Mouse (Mus musculus): ENCODE data around the gene Col26a1. TPM values are rescaled to one million over a fixed set of nuclear protein-coding genes. Genes with fewer than 3 reads are reported as not detected.

The Col26a1 gene
- polyA plus RNA-seq, 1 experiment, result 0.16 TPM

DNA sequence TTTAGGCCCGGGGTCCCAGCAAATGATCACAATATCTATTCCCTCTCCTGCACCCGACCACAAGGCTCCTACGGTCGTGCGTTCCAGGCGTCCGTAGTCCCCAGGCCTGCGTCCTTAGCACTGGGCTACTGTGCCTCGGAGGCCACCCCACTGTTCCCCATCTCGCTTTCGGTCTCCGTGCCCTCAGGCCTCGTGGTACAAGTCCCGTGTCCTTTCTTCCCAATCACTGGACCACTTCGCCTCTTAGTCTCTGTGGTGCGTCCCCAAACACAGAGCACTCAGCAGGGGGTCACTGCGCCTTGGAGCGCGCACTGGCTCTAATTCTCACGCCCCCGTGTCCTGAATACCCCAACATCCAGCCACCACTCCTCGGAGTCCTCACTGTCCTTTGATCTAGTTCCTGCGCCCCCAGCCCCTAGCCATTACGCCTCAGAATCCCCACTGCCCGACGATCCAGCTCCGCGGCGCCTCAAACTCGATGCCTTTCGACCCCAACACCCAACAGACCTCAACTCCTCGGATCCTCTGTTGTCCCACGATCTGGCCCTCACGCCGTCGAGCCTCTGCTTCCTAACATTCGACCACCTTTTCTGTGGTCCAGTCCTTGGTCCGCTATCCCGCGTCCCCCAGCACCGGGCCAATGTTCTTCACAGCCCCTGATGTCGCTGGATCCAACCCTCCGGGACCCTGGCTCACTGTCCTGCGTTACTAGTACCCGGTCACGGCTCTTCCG is 788 bp downstream of the Col26a1 start:
- no peak for DNase-seq (ENCODE audit: low read depth, low spot score)
- WGBS, result 8% methylated on average over 47 of the region's 47 CpGs

DNA sequence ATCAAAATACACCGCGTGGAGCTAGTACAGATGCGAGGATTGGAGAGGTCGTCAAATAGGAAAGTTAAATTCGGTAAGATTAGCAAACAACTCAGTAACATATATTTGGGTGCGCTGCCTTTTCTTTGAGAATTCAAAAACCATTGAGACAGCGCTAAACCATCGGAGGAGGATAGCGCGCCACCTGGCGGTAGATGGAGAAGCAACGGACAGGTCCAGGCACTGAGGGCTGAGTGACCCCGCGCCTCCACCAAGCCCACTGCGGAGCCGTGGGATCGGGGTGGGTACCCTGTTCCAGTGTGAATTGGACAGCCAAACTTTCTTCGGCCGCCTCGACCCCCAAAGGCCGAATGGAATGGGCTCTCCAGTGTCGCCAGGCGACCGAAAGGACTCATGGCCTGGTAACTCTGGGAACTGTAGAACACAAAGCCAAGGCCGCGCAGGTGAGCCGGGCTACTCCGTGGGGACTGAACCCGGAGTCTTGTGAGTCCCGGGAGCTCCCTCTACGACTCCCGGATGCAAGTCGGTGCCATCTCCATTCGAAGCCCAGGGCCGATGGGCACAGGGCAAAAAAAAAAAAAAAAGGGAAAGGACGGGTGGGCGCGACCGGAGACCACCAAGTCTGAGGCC is 1.5 kb downstream of the Col26a1 start:
- WGBS, result 6% methylated on average over 39 of the region's 39 CpGs

GRCm38 (mm10) chr5:136880101-136880500 is 2.9 kb downstream of the Col26a1 start:
- DNase-seq (ENCODE audit: low read depth, low spot score), result no peak
- WGBS, result 75% methylated on average over 8 of the region's 8 CpGs

More for the DNA sequence above, 1.5 kb downstream of the Col26a1 start:
- DNase-seq (ENCODE audit: low read depth, low spot score), result peak; percentile 27

DNA sequence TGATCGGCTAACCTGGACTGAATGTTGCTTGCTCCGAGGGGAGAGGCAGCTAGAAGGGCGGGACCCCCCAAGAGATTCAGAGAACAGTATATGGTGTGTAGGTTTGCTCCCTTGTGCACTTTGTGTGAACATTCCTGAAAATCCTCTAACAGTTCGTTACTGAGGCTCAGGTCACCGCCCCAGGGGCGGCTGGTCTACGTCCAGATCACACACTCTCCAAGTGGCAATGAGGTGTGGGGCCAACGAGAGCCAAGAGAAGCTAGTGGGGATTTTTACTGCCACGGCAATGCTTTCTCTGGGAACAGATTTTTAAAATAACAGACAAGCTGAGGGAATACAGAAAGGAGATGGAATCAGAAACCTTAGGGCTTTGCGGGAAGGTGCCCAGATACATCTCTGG is 8.7 kb downstream of the Col26a1 start:
- 60% methylated on average over 10 of the region's 10 CpGs for WGBS
- no peak for DNase-seq (ENCODE audit: low read depth, low spot score)

DNA sequence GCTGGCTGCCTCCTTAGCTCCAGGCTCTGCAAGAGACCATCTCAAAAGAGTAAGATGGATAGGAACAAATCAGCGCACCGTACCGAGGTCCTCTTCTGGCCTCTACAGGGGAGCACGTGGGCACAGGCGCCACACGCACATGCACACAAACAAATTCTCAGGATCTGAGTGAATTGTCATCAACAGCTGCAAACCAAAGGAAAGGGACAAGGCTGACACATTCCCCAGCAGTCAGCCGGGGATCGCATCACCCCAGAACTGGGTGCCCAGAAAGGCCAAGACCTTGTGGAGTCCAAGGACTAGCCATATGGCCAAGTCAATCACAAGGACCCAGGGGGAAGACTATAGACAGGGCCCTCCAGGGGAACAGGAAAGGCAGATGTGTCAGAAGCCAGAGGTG is 10.6 kb downstream of the Col26a1 start:
- WGBS, result 81% methylated on average over 8 of the region's 8 CpGs
- no peak for DNase-seq (ENCODE audit: low read depth, low spot score)

DNA sequence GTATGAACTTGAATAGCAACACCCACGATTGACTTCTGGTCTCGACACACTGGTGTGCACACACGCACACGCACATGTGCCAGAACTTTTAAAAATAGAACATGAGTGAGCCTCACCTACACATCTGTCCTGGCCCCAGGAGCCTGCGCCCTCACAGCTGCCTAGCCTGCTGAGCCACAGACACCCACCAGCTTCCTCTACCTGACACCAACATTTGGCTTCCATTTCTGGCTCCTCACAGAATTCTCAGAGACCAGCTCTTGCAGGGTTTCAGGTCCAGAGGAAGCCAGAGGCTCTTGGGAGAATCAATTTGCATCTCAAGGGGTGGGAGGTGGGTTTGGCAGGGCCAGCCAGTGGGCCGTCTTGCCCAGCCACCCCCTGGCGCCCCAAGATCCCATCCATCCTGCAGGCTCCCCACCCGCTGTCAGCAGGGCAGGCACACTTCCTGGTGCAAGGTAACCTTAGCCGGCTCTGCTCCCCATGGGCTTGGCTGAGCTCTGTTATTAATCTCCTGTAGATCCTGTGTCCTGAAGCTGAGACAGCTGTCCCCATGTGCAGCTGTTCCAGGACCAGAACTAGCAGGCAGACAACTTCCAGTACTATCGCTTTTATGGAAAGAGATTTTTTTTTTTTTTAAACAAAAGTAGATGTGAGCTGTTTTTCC is 13.4 kb downstream of the Col26a1 start:
- no peak for DNase-seq (ENCODE audit: low read depth, low spot score)
- WGBS, result 53% methylated on average over 10 of the region's 10 CpGs

- no peak for DNase-seq (ENCODE audit: low read depth, low spot score)
- WGBS, result 79% methylated on average over 5 of the region's 5 CpGs
Measured at GRCm38 (mm10) chr5:136867706-136868105, 15.3 kb downstream of the Col26a1 start.

DNA sequence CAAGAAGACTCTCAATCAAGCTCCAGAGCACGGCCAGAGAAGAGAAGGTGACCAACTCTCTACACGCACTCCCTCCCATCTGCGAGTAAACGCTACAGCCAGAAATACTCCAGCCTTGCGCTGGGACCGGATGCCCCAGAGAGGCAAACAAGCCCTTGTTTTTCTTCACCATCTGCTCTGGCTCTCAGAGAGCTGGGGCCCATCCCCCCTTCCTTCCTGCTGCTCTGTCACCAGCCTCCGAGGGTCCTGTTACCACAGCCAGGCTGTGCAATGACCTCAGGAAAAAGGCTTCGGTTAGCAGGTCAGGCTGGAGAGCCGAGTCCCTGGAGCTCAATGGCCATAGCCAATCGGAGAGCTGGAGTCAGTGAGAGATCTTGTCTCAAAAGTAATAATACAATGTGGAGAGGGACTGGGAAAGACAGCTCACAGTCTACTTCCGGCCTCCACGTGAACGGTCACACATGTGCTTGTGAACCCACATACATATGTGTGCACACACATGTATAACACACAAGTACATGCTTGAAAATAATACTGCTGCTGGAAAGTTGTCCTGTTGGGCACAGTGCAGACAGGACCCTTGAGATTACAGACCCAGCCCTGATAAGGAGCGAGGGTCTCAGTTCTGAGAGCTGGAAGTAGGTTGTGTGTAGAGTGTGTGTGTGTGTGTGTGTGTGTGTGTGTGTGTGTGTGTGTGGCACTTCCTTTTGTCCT is 18.9 kb downstream of the Col26a1 start:
- 27% methylated on average over 14 of the region's 14 CpGs for WGBS
- no peak for DNase-seq (ENCODE audit: low read depth, low spot score)

DNA sequence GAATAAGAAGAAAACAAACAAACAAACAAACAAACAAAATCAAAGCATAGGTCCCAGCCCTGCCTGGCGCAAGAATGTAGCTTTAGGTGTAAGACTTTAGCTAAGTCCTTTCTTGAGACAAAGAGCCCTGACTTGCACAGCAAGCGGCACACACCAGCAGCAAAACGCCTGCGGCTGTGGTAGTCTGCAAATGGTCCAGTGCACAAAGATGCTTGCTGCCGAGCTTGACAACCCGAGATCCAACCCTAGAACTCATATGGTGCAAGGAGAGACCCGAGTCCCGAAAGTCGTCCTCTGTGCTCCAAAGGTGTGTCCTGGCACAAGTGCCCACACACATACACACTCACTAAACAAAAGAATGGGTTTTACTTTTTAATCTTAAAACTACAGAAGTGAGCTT is 19.7 kb downstream of the Col26a1 start:
- DNase-seq (ENCODE audit: low read depth, low spot score), result no peak
- WGBS, result 74% methylated on average over 9 of the region's 9 CpGs

DNA sequence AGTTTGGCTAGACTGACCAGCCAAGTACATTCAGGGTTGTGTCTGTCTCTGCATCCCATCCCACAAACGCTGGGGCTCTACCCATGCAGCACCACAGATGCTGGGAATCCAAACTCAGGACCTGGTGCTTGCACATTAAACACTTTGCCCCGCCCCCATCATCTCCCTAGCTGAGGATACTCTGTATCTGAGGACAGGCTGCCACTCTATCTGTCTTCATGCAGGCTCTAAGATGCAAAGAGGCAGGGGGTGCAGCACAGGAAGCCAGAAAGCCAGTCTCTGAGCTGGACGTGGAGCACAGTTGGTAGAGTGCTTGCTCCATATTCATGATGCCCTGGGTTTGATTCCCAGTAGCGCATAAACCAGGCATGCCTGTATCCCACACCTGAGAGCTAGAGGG is 20.2 kb downstream of the Col26a1 start:
- 72% methylated on average over 4 of the region's 4 CpGs for WGBS
- DNase-seq (ENCODE audit: low read depth, low spot score), result no peak

DNA sequence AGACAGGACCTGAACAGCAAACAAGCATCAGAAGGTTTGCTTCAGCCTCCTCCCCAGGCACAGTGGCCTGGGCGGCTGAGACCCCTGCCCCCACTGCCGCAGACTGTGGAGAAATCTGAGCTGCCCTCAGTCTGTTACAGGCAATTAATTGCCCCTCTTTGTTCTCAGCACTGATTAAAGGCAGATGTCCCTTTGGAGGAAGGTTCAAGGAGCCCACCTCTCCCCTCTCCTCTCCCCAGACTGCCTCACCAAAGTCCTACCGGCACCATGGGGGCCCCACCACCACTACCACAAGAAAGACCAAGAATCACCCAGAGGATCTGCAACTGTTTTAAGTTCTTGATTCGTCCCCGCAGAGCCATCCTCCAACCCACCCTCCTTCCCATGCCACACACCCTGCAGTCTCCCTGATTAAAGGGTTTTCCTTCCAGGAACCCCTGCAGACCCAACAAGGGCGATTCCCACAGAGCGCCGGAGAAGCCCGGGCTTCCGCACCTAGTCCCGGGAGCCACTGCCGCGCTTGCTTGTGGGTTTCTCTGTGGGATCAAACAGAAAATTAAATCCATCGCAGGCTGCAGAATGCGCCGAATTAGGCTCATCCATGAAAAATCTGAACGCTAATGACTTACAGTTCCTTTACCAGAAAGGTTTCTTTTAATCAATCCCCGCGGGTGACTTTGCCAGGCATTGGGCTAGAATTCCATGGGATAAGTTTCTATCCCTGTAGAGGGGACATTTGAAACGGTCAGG is 21.6 kb downstream of the Col26a1 start:
- no peak for DNase-seq (ENCODE audit: low read depth, low spot score)
- WGBS, result 40% methylated on average over 20 of the region's 20 CpGs

DNA sequence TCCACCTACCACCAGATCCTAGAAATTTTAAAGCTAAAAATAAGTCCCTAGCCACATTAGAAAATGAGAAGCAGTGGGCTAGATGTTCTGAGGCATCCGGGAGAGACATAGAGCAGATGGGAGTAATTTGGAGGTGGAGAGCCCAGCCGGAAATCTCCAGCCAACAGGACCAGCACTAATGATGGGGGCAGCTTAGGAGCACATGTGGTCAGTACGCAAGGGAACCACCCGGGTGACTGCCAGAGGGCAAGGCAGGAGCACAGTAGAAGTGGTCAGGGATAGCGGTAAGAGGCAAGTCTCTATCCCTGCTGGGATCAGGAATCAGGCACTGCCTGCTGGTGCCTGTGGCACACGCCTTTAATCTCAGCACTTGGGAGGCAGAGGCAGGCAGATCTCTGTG is 32.3 kb downstream of the Col26a1 start:
- no peak for DNase-seq (ENCODE audit: low read depth, low spot score)
- 93% methylated on average over 6 of the region's 6 CpGs for WGBS

DNA sequence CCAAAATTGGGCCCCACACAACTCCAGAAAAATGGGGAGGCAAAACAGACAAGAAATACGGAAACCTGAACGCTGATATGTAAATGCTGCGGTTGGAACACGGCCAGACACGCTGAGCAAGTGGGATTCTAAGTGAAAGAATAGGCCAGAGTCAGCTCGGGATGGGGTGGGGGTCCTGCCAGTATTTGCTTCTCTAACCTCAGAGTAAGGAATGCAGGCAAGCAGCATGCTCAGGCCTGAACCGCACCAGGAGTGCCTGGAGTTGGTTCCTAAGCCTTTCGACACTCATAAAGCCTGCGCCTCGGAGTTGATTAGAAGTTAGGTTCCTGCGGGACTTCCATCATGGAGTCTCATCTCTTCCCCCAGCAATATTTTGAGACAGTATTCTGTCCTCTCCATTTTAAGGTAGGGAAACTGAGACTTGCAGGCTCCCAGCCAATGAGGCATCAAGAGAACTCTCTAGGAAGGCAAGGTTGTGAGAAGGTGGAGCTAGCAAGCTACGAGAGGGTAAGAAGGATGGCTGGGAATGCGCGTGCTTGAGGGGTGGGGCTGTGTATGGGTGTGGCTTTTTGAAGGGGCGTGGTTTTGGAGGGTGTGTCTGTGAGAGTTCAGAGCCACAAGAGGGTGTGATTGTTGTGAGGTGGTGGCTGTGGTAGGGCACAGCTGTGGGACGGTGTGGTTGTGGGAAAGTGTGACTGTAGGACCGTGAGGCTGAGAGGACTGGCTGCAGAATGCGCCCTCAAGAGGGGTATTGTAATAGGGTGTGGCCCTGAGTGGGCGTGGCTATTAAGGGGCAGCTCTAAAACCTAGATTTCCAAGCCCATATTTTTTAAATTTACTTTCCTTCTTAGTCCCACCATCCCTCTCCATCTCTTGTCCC is 36.4 kb downstream of the Col26a1 start:
- 75% methylated on average over 19 of the region's 19 CpGs for WGBS

GRCm38 (mm10) chr5:136843930-136844329 is 39.1 kb downstream of the Col26a1 start:
- 55% methylated on average over 5 of the region's 5 CpGs for WGBS
- DNase-seq (ENCODE audit: low read depth, low spot score), result no peak

More for the DNA sequence above, 36.4 kb downstream of the Col26a1 start:
- no peak for DNase-seq (ENCODE audit: low read depth, low spot score)

GRCm38 (mm10) chr5:136840036-136840435 is 43.0 kb downstream of the Col26a1 start:
- WGBS, result 11% methylated on average over 8 of the region's 8 CpGs

GRCm38 (mm10) chr5:136833053-136833452 is 50.0 kb downstream of the Col26a1 start:
- DNase-seq (ENCODE audit: low read depth, low spot score), result no peak
- 78% methylated on average over 3 of the region's 3 CpGs for WGBS

More at GRCm38 (mm10) chr5:136840036-136840435, 43.0 kb downstream of the Col26a1 start:
- no peak for DNase-seq (ENCODE audit: low read depth, low spot score)

DNA sequence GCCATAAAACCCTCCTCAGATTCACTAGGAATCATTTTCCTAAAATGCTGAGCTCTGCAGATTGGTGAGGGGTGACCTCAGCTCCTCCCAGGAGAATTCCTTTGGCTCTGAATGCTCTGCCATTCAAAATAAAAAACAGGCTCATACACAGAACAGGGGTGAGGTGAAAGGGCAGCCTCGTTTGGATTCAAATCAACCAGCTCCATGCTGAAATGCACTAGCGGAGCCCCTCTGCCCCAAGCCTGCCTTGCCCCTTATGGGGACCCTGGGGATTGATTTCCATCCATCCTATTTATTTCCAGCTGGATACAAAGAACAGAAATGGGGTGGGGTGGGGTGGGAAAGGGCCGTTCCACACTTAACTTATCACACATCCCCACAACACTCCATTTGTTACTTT is 52.9 kb downstream of the Col26a1 start:
- no peak for DNase-seq (ENCODE audit: low read depth, low spot score)
- WGBS, result 77% methylated on average over 3 of the region's 3 CpGs

GRCm38 (mm10) chr5:136821971-136822370 is 61.0 kb downstream of the Col26a1 start:
- 83% methylated on average over 8 of the region's 8 CpGs for WGBS
- no peak for DNase-seq (ENCODE audit: low read depth, low spot score)

DNA sequence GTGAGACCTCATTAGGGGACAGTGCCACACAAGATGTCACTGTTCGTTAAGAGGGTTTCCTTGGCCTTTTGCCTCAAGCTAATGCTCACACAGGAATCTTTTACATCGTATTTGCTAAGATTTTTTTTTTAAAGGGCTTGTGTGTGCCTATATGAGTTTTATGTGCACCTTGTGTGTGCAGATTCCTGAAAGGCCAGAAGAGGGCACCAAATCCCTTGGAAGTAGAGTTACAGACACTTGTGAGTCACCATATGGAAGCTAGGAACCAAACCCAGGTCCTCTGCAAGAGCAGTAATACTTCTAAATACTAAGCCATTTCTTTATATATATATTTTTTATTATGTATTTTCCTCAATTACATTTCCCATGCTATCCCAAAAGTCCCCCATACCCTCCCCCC is 62.1 kb downstream of the Col26a1 start:
- no peak for DNase-seq (ENCODE audit: low read depth, low spot score)
- 93% methylated on average over 2 of the region's 2 CpGs for WGBS

Measured in large intestine, adult 2 months (tissue).